Mouse (Mus musculus) liver, adult 2 months (tissue): Measurements from ENCODE around the gene 1700029J07Rik. TPM values are rescaled to one million over a fixed set of nuclear protein-coding genes. Genes with fewer than 3 reads are reported as not detected.

Experiments used
- DNase-seq: peaks from one replicate; pipeline ENCODE4 v3.0.0-alpha.2; 2011; ENCODE audit warnings: low read depth, low spot score; ENCODE audit errors: extremely low read depth
- H3K27ac ChIP-seq: fragments of 200-500 bp; replicated peaks from 2 replicates; pipeline ENCODE4 v1.5.1; 2012; ENCODE audit warnings: low read depth, mild to moderate bottlenecking, control low read depth, inconsistent platforms, low read length; ENCODE audit not compliant: insufficient read depth
- H3K27me3 ChIP-seq: fragments of 200-500 bp; 2 replicates; pipeline ENCODE4 v1.6.1; 2012; ENCODE audit warnings: mild to moderate bottlenecking, moderate library complexity, low read length, inconsistent platforms; ENCODE audit not compliant: control insufficient read depth, insufficient read depth
- H3K36me3 ChIP-seq: fragments of 200-500 bp; 2 replicates; pipeline ENCODE4 v1.6.1; 2012; ENCODE audit warnings: low read length, inconsistent platforms; ENCODE audit not compliant: control insufficient read depth, insufficient read depth
- H3K4me1 ChIP-seq: fragments of 200-500 bp; 2 replicates; pipeline ENCODE4 v1.6.1; 2011; ENCODE audit warnings: low read length; ENCODE audit not compliant: control insufficient read depth, insufficient read depth
- H3K4me3 ChIP-seq: fragments of 200-500 bp; 2 replicates; pipeline ENCODE4 v1.5.1; 2011; ENCODE audit warnings: low read depth, mild to moderate bottlenecking, control low read depth, low read length, moderate library complexity; ENCODE audit not compliant: insufficient read depth
- H3K79me2 ChIP-seq: fragments of 200-500 bp; 2 replicates; pipeline ENCODE4 v1.6.1; 2012; ENCODE audit warnings: inconsistent platforms, mild to moderate bottlenecking, low read length, moderate library complexity; ENCODE audit not compliant: control insufficient read depth, insufficient read depth
- H3K9ac ChIP-seq: fragments of 200-500 bp; 2 replicates; pipeline ENCODE4 v1.6.1; 2012; ENCODE audit warnings: low read depth, mild to moderate bottlenecking, control low read depth, inconsistent platforms, low read length
- CTCF ChIP-seq: fragments of 200-500 bp; IDR thresholded peaks from 2 replicates; pipeline ENCODE4 v1.5.1; 2011; ENCODE audit warnings: low read depth, low read length, control low read depth
- POLR2A ChIP-seq: fragments of 200-500 bp; IDR thresholded peaks from 2 replicates; pipeline ENCODE4 v1.6.1; 2011; ENCODE audit warnings: low read length, control low read depth; ENCODE audit not compliant: insufficient read depth; ENCODE audit errors: extremely low read depth
- WGBS: fragments of 180-500 bp; shearing (Covaris S2); methylation state at CpG from one replicate; pipeline ENCODE4 v1.1.7; 2018; 5-methylcytosine and 5-hydroxymethylcytosine counted together
- polyA plus RNA-seq: library from polyadenylated mRNA; depleted of rRNA; stranded (reverse); fragments of >200 nt; gene quantifications from 2 replicates; pipeline ENCODE4 v1.2.3, GENCODE M21; 2012; rRNA removed
- total RNA-seq: library from RNA; depleted of rRNA; stranded (reverse); fragments of >200 nt; gene quantifications from 2 replicates; pipeline ENCODE4 v1.2.3, GENCODE M21; 2014; rRNA removed

1700029J07Rik gene
- total RNA-seq (0.60 and 0.65 TPM in 2 replicates), polyA plus RNA-seq (0.13 and 0.15 TPM in 2 replicates)

DNA sequence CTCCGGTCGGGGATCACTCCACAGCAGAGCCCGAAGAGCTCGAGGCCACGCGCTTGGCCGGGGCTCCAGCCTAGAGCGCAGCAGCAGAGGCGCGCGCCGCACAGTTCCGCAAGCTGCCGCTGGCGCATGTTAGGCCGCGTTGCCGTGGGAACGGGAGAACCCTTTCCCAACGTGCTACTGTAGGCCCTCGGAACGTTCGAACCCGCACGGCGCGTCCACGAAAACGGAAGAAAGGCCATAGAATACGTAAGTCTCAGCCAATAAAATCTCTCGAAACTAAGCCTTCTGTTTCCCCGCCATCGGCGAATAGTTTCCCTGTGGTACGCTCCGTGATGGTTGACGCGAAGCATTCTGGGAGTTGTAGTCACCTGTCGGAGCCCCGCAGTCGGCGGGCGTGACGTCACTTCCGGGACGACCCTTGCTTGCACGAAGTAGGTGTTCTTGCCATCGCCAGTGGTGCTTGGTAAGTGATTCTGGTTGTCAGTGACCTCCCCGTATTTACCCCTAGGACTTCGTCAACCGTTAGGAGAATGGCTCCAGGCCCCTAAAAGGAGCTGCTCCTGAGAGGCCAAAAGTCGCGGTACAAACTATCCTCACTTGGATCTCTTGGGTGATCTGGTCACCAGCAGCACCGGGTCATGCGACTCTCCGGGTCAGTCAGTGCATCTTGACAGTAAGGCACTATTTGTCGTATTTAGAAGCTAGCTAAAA lies at the start of gene 1700029J07Rik, which contains the start of gene Ufsp2:
Gene 1700029J07Rik, minus strand, starts transcription at position 127 of the 711 bp plus-strand sequence.
Gene Ufsp2, plus strand, starts transcription at position 403 of the 711 bp plus-strand sequence.
- H3K27ac ChIP-seq = peak within 1 kb of the TSS; percentile 53
- WGBS = under 1% methylated on average over 57 of the region's 57 CpGs
- peaks cover 4% of the 10 kb centered on the region for H3K36me3 ChIP-seq
- H3K4me1 ChIP-seq = peaks cover 2% of the 10 kb centered on the region
- no peaks in the 10 kb centered on the region for H3K27me3 ChIP-seq
- peak within 1 kb of the TSS; percentile 53 for H3K4me3 ChIP-seq
- DNase-seq = peak; percentile 97
- no peaks in the 10 kb centered on the region; the same call in 1 of the 2 replicates for H3K79me2 ChIP-seq
- TF ChIP-seq POLR2A = no peak
- TF ChIP-seq CTCF = peak; percentile 51
- peak within 1 kb of the TSS; percentile 56 for H3K9ac ChIP-seq

DNA sequence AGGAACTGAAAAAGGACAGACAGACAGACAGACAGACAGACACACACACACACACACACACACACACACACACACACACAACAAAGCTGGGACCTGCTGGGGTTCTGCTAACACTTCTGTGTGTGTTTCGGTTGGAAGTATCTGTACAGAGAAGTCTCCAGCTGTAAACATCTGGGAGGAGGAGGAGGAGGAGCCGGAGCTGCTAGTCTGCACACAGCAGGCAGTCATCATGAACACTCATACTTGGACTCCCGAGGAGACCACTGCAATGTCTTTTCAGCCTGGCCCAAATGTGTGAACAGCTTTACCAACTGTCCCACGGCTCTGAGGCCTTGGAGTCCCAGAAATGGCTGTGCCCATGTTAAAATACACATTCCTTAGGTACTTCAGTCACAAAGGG lies 49.3 kb upstream of the 1700029J07Rik start:
- Histone ChIP-seq H3K79me2 (no peaks in the 10 kb centered on the region), H3K4me3 (no peak overlapping the region), H3K4me1 (no peaks in the 10 kb centered on the region), H3K36me3 (no peaks in the 10 kb centered on the region; the same call in 1 of the 2 replicates), H3K9ac (no peak overlapping the region), H3K27ac (no peak overlapping the region), H3K27me3 (no peaks in the 10 kb centered on the region)
- no peak for TF ChIP-seq CTCF
- TF ChIP-seq POLR2A = no peak
- 78% methylated on average over 4 of the region's 4 CpGs for WGBS
- no peak for DNase-seq

DNA sequence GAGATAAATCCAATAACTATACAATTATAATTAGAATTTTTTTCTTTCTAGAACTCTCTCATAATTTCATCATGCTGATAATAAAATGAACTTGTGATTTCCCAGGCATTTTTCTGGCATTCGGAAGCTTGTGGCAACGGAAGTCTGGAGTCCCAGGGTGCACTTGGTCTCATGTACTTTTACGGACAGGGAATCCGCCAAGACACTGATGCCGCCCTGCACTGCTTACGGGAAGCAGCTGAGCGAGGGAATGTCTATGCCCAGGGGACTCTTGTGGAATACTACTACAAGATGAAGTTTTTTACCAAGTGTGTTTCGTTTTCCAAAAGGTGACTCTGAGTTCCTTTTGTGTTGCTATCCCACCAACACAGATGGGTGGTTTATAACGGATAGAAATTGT lies 47.7 kb upstream of the 1700029J07Rik start:
- TF ChIP-seq CTCF = no peak
- TF ChIP-seq POLR2A = no peak
- Histone ChIP-seq H3K9ac (no peak overlapping the region), H3K27me3 (no peaks in the 10 kb centered on the region), H3K79me2 (no peaks in the 10 kb centered on the region), H3K4me3 (no peak overlapping the region), H3K36me3 (no peaks in the 10 kb centered on the region), H3K4me1 (no peaks in the 10 kb centered on the region), H3K27ac (no peak overlapping the region)
- WGBS = 96% methylated on average over 9 of the region's 9 CpGs
- no peak for DNase-seq

DNA sequence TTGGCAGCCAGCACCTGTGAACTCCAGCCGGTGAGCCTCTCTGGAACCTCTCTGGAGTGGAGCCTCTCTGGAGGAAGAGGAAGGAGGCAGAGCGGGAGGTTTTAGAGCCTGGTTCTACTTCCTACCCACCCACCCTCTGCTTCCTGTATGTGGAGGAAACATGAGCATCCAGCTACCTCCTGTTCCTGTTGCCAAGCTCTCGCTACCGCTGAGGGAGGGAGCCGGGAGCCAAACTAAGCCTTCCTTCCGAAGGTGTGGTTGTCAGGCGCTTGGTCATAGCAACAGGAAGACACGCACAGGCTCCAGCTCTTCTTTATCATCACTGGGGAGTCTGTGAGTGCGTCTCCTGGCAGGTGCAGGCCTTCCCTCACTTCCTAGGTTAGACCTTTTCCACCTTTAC lies 47.2 kb upstream of the 1700029J07Rik start:
- Histone ChIP-seq H3K4me1 (no peaks in the 10 kb centered on the region), H3K36me3 (no peaks in the 10 kb centered on the region), H3K27ac (no peak overlapping the region), H3K9ac (no peak overlapping the region), H3K79me2 (no peaks in the 10 kb centered on the region), H3K4me3 (no peak overlapping the region), H3K27me3 (no peaks in the 10 kb centered on the region)
- WGBS = 82% methylated on average over 9 of the region's 9 CpGs
- DNase-seq = no peak
- no peak for TF ChIP-seq CTCF
- no peak for TF ChIP-seq POLR2A

DNA sequence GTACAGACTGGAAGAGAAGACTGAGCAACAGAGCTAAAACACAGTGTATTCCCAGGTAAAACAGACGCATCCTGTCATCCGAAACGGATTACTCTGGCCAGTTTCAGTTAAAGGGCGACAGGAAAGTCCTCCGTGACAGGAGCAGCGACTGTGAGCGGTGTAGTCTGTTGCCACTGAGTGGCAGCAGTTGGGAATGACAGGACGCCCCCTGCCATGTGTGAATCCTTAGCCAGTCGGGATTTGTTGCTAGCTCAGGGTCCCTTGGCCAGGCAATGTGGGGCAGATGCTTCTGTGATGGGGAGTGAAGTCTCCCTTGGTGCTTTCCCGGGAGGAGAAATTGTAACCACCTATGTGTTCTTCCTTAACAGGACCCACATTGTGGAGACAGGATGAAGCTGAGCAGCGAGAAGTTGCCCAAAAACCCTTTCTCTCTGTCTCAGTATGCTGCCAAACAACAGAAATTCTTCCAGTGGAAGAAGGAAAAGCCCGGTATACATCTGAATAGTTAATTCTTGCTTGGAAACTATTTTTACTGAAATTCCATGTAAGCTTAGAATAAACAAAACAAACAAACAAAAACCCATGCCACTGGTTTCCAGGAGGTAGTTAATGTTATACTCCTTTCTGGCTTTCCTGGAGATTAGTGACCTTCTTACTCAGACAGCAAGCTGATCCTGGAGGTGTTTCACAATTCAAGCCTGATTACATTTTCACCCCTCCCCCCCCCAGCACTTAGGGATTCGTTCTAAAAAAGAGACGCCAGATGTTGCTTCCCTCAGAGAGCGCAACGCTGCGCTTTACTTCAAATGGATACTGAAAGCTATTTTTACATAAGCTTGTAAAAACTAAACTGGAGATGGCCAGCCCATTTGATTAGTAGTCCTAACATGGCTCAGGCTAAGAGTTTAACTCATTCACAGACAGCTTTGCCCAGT lies 36.0 kb upstream of the 1700029J07Rik start:
- Histone ChIP-seq H3K9ac (peak overlapping the region; percentile 57), H3K36me3 (no peaks in the 10 kb centered on the region), H3K27ac (peak overlapping the region; percentile 94), H3K79me2 (no peaks in the 10 kb centered on the region), H3K4me3 (peak overlapping the region; percentile 5), H3K27me3 (no peaks in the 10 kb centered on the region), H3K4me1 (peaks cover 16% of the 10 kb centered on the region)
- DNase-seq = peak; percentile 87
- whole genome bisulfite sequencing = 6% methylated on average over 17 of the region's 17 CpGs
- TF ChIP-seq CTCF = peak; percentile 76
- no peak for TF ChIP-seq POLR2A

DNA sequence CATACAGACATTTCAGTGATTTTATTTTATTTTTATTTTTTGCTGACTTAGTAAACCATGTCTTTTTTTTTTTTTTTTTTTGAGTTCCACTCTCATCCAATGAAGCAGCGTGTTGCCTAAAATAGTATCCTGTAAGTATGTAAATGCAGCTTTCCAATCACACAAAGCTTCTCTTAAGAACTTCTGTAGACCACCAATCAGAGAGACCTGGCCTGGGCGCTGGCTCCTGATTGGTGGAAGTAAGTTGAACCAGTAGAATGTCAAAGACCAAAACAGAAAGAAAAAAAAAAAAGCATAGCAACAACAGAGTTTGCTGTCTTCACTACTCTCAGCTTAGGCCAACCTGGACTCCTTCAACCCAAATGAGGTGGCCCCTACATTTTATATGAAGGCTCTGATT lies 35.3 kb upstream of the 1700029J07Rik start:
- Histone ChIP-seq H3K27me3 (no peaks in the 10 kb centered on the region), H3K79me2 (no peaks in the 10 kb centered on the region), H3K4me1 (peaks cover 16% of the 10 kb centered on the region), H3K4me3 (peak overlapping the region; percentile 5), H3K9ac (peak overlapping the region; percentile 57), H3K27ac (peak overlapping the region; percentile 94), H3K36me3 (no peaks in the 10 kb centered on the region)
- no peak for TF ChIP-seq POLR2A
- TF ChIP-seq CTCF = no peak
- WGBS = 71% methylated on average over 2 of the region's 2 CpGs
- peak; percentile 63 for DNase-seq
